Mouse (Mus musculus) midbrain, embryonic 10.5 days (tissue): Measurements from ENCODE around the gene Xpc. TPM values are rescaled to one million over a fixed set of nuclear protein-coding genes. Genes with fewer than 3 reads are reported as not detected.

ENCODE experiments used
- DNase-seq: peaks from one replicate; pipeline ENCODE4 v3.0.0-alpha.2; 2017; ENCODE audit warnings: low spot score
- H3K27ac ChIP-seq: fragments of 300-500 bp; sonication (generic); replicated peaks from 2 replicates; pipeline ENCODE4 v1.5.1; 2016; ENCODE audit warnings: mild to moderate bottlenecking
- H3K27me3 ChIP-seq: fragments of 300-500 bp; sonication (generic); 2 replicates; pipeline ENCODE4 v1.6.1; 2016; ENCODE audit warnings: low read depth, mild to moderate bottlenecking; ENCODE audit not compliant: poor library complexity, severe bottlenecking
- H3K36me3 ChIP-seq: fragments of 300-500 bp; sonication (generic); 2 replicates; pipeline ENCODE4 v1.6.1; 2016; ENCODE audit warnings: mild to moderate bottlenecking, moderate library complexity
- H3K4me1 ChIP-seq: fragments of 300-500 bp; sonication (generic); 2 replicates; pipeline ENCODE4 v1.6.1; 2016
- H3K4me3 ChIP-seq: fragments of 300-500 bp; sonication (generic); 2 replicates; pipeline ENCODE4 v1.5.1; 2016; ENCODE audit warnings: mild to moderate bottlenecking, moderate library complexity
- H3K9me3 ChIP-seq: fragments of 300-500 bp; sonication (generic); replicated peaks from 2 replicates; pipeline ENCODE4 v1.6.1; 2016; ENCODE audit warnings: mild to moderate bottlenecking
- WGBS: fragments of 180-500 bp; shearing (Covaris S2); methylation state at CpG from one replicate; pipeline ENCODE4 v1.1.7; 2016; 5-methylcytosine and 5-hydroxymethylcytosine counted together
- polyA plus RNA-seq: library from polyadenylated mRNA; unstranded; fragments of >200 nt; fragmentation: Nextera tagmentation; extraction: Ambion mirVana; gene quantifications from 2 replicates; pipeline ENCODE4 v1.2.1, GENCODE M21; 2016

The Xpc gene
- polyA plus RNA-seq, 1 experiment from 2014 or later: 22.8 TPM

DNA sequence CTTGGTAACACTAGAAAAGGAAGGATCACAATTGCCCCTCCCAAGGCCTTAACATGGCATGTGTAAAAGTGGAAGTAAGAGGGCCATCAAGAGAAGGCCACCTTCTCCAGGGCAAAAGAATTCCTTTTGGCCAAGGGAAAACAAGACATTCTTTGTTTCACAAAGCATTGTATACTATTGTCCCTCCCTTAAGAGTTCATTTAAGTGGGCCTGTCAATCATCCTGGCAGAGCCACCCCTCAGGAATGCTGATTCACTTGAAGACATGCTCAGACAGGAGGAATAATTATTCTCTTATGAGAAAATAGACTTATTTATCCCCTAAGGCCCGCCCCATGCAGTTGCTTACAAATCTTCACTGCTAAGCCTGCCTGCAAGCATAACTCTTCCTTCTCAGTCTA, 63.6 kb downstream of the Xpc start:
- DNase-seq: no peak
- Histone ChIP-seq H3K4me3 (no peak overlapping the region), H3K27ac (no peak overlapping the region), H3K4me1 (peaks cover 11% of the 10 kb centered on the region), H3K36me3 (no peaks in the 10 kb centered on the region), H3K9me3 (no peaks in the 10 kb centered on the region), H3K27me3 (no peaks in the 10 kb centered on the region)
- 69% methylated on average over 1 of the region's 1 CpGs for WGBS

DNA sequence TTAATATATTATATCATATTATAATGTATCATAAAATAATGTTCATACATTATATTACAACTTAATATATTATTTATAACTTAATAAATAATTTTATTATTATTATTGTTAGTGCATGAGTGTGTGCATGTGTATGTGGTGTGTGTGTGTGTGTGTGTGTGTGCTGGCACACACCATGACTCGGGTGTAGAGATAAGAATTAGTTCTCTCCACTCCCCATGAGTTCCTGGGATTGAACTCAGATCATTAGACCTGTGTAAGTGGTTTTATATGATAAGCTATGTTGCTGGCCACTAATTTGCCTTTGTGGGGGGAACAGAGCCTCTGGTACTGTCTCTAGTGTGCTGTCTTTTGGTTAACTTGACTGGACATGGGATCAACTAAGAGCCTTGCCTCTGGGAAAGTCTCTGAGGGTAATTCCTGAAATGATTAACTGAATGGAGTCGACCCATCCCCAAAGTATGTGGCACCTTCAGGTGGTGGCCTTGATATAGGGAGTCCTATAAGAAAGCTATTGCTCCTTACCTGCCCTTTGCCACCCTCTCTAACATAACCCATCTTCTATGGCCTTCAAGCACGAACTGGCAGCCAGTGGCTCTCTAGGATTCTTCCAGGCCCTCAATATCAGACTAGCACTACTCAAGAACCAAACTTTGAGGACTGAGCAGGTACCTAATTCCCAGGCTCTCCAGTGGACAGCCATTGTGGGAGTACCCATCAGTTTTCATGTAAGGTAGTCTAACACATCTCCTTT, 66.0 kb downstream of the Xpc start:
- no peak overlapping the region for H3K27ac ChIP-seq
- H3K4me3 ChIP-seq: no peak overlapping the region
- no peak for DNase-seq
- peaks cover 11% of the 10 kb centered on the region for H3K4me1 ChIP-seq
- no peaks in the 10 kb centered on the region for H3K36me3 ChIP-seq
- H3K27me3 ChIP-seq: no peaks in the 10 kb centered on the region
- WGBS: 73% methylated on average over 3 of the region's 3 CpGs
- no peaks in the 10 kb centered on the region for H3K9me3 ChIP-seq

DNA sequence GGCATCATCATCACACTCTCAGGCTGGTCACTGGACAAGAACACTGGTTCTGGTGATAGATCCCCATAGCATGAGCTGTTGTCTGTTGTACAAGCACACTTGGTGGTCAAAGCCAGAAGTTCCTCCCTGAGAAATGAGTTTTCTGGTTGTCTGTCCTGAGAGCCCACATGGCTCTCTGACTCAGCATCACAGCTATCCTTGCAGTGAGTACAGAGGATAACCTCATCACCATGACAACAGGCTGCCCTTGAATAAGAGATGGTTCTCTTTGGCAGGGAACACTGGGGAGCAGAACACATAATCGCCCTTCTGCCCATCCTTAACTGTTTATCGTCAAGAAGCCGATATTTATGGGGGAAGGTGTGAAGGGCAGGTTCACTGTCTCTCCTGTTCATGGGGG, 70.4 kb downstream of the Xpc start:
- no peak for DNase-seq
- H3K27ac ChIP-seq: no peak overlapping the region
- no peaks in the 10 kb centered on the region for H3K27me3 ChIP-seq
- H3K4me3 ChIP-seq: no peak overlapping the region
- no peaks in the 10 kb centered on the region for H3K9me3 ChIP-seq
- 82% methylated on average over 3 of the region's 3 CpGs for WGBS
- no peaks in the 10 kb centered on the region for H3K36me3 ChIP-seq
- peaks cover 10% of the 10 kb centered on the region for H3K4me1 ChIP-seq

DNA sequence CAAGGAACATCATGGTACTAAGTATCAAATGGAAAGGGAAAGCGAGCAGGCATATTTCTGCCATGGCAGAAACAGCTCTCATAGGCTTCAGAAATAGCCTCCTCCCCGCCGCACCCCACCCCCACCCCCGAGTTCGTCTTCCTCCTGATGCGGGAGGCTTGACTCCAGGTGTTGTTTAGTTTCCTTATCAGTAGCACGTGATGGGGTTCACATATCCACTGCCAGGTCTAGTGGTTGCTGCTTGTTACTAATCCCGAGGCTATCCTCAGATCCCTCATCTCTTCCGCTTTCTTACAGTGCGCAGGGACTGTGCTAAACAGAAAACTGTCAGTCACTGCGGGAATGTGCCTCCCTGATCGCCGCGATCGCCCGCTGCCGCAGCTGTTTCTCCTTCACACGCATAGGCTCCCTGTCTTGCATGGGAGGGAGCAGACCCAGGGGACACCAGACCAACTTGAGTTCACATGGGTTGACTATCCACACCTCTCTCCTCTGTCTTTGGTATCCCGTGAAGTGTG, 74.5 kb downstream of the Xpc start:
- Histone ChIP-seq H3K9me3 (no peaks in the 10 kb centered on the region), H3K4me1 (peaks cover 13% of the 10 kb centered on the region), H3K4me3 (peak overlapping the region; percentile 76), H3K27me3 (peaks cover 9% of the 10 kb centered on the region), H3K36me3 (no peaks in the 10 kb centered on the region), H3K27ac (peak overlapping the region; percentile 81)
- DNase-seq: no peak
- WGBS: 6% methylated on average over 19 of the region's 19 CpGs

DNA sequence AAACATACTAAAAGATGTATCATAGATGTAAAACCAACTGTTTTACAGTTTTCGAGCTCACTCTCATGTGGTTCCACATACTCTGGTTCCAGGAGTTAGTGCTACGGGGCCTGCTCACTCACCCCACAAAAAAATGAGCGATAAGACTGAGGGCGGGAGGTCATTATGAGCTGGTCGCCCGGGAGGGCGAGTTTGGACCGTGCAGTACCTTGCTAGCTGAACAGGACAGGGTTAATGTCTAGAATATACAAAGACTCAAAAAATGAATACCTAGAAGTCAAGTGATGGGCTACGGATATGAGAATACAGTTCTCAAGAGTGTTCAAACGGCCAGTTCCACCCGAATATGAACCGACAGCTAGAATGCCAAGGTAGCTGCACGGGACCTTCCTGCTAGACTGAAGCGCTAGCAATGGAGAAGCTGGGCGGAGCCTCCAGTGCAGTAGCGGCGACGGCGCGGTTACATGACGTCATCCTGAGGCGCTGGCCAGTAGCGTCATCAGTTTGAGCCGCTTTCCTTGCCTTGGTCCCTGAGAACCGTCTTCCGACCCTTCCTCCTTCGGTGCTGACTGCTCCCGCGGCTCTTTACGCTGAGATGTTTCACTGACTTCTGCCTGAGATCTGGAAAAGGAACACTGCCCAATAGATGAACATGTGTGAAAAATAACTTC, 75.1 kb downstream of the Xpc start:
- Histone ChIP-seq H3K27me3 (peaks cover 11% of the 10 kb centered on the region), H3K27ac (peak overlapping the region; percentile 81), H3K4me3 (peak overlapping the region; percentile 76), H3K9me3 (no peaks in the 10 kb centered on the region), H3K4me1 (peaks cover 13% of the 10 kb centered on the region), H3K36me3 (no peaks in the 10 kb centered on the region)
- WGBS: 2% methylated on average over 30 of the region's 30 CpGs
- peak; percentile 95 for DNase-seq

Other genes with a start within 250 kb of the Xpc start
- 14.4 and 16.8 TPM in 2 replicates for gene Wnt7a, start 104.5 kb downstream of the Xpc start, polyA plus RNA-seq
- 30.7 and 34.3 TPM in 2 replicates for gene Chchd4, start 42.3 kb downstream of the Xpc start, polyA plus RNA-seq
- gene Tmem43, start 42.2 kb downstream of the Xpc start, polyA plus RNA-seq: 72.0 and 74.8 TPM in 2 replicates
- gene Lsm3, start within 50 bp of the Xpc start, polyA plus RNA-seq: 341 and 391 TPM in 2 replicates
- gene Slc6a6, start 168.2 kb upstream of the Xpc start, polyA plus RNA-seq: 49.5 and 63.7 TPM in 2 replicates